Mouse (Mus musculus) adrenal gland, postnatal 36 days (tissue): ENCODE data around the gene Mfsd6. TPM values are rescaled to one million over a fixed set of nuclear protein-coding genes. Genes with fewer than 3 reads are reported as not detected.

ENCODE experiments used
- DNase-seq, 2 experiments: peaks; one replicate each; pipeline ENCODE4 v3.0.0; 2021; ENCODE audit warnings: mixed read lengths in 1 of 2
- long read RNA-seq, 2 experiments: library from polyadenylated mRNA; stranded (forward); transcript quantifications; one replicate each; pipeline ENCODE4 v2.0.0; 2021; ENCODE audit warnings: borderline sequencing depth in 2 of 2
- total RNA-seq, 2 experiments: library from RNA; stranded (reverse); gene quantifications; 2 replicates each; pipeline ENCODE4 v1.2.3; 2021

The Mfsd6 gene
- 10 to 100 TPM; 16.6 to 17.0 TPM for total RNA-seq
- long read RNA-seq, experiment 1, full-length matches to known transcripts: 5 of 18 reads
- long read RNA-seq, experiment 1, partial matches to known transcripts: 10 of 18 reads
- long read RNA-seq, experiment 1, other reads (novel, unspliced or antisense): 3 of 18 reads
- long read RNA-seq, experiment 2, full-length matches to known transcripts: 4 of 5 reads
- long read RNA-seq, experiment 2, partial matches to known transcripts: 0 of 5 reads
- long read RNA-seq, experiment 2, other reads (novel, unspliced or antisense): 1 of 5 reads

- peak; percentile 60 to 73 for DNase-seq
Observed at GRCm38 (mm10) chr1:52727056-52727900, at the start of gene Mfsd6. Gene Mfsd6, minus strand, starts transcription at chr1:52727462.

GRCm38 (mm10) chr1:52765176-52766111, 38.2 kb upstream of the Mfsd6 start:
- DNase-seq: peak; percentile 59 to 61

- DNase-seq: peak in 1 of 2 experiments; percentile 12
Observed at GRCm38 (mm10) chr1:52763894-52764809, 36.9 kb upstream of the Mfsd6 start.

DNA sequence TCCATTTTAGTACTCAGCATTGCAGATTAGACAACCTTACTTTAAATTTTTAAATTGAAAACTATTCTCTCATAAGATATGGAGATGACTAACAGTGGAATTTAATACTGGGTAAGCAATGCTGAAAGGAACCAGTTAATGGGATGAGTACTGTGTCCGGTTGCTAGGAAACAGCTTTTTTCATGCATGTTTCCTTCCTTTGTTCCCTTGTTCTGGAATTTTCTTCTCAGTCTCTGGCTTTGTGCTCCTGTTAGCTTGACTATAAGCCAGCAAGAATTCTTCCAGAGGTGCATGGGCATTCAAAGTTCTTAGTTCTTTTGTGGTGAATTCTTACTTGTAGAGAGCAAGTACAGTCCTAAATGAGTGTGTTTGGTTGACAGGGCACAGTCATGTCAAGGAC, 30.9 kb upstream of the Mfsd6 start:
- DNase-seq: no peak

- DNase-seq: no peak
Observed at GRCm38 (mm10) chr1:52754331-52754730, 27.1 kb upstream of the Mfsd6 start.

DNA sequence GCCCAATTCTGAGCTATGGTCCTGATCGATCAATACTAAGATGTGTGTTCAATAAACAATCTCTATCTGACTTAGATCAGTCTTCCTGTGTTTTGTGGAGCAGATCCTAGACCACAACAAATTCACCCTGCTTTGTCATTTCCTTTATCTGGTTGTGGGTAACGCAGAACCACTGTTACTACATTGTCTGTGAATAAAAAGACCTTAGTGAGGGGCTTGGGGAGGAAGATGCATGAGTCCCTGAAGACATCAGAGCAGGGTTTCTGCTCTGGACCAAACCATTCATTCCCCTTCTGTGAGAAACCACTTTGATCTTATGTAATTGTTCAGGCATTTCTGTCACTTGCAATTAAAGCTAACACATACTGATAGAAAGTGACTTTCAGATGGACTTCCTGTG, 26.6 kb upstream of the Mfsd6 start:
- no peak for DNase-seq

DNA sequence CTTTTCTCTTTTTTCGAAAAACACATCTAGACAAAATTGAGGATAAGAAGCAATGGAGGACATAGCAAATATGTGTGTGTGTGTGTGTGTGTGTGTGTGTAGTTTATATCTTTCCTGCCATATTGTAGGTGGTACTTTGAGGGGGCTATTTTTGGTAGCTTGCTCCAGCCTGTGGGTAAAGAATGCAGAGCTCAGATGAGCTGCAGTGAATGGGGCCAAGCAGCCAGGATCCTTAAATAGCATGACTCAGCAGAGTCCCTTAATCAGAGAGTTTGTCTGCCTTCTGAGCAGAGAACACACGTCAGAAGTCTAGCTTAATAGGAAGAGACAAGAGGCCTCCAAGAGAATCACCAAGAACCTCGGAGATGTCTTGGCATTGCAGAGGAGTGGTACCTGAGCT, 25.4 kb upstream of the Mfsd6 start:
- peak in 1 of 2 experiments; percentile 4 for DNase-seq

- DNase-seq: no peak
Observed at GRCm38 (mm10) chr1:52751634-52752033, 24.4 kb upstream of the Mfsd6 start.

DNA sequence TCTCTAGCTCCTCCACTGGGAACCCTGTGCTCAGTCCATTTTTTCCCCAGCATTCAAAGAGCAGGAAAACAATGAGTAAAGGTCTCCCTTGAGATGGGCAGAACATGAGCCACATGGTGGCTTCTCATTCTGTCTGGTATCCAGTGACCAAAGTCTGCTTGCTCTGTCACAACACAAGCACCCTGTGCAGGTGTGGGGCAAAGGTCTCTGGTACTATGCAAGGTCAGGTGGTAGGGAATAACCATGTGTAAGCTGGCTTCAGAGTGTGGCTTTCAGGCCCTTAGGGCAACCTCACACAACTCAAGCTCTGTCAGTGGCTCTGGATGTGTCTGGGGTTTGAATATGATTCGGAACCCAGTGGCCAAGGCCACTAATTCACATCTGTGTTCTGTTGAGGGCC, 22.7 kb upstream of the Mfsd6 start:
- no peak for DNase-seq

DNA sequence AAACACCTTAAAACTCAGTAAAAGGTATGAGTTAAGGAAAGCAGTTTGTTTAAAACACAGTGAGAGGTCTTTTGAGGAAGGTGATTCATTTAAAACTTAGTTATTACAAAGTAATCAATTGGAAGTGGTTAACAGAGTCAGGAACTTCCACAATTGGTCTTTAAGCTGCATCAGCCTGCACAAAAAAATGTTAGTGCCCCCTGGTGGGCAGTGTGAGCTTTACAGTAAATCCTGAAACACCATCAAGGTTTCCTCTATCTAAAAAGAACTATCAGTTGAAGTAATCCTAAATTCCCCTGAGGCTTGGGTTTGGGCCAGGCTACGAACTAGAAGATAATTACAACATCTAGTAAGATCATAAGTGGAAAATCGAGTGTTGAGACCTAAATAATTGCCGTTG, 21.0 kb upstream of the Mfsd6 start:
- peak; percentile 69 to 81 for DNase-seq

DNA sequence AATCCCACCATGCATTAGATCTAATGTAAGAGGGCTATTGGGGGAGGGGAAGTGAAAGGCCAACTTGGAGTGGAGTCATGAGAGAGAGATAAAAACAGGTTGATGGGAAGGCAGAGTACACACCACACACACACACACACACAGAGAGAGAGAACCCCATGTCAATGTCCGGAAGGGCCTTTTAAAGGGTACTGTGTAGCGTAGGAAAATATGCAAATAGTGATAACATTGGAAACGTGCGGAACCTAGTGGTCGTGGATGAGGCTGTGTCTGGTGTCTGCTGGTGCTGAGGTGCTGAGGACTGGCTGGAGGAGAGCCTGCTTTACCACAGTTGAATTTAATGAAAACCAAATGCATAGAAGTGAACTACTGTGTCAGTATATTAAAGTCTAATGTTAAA, 15.3 kb upstream of the Mfsd6 start:
- DNase-seq: no peak

DNA sequence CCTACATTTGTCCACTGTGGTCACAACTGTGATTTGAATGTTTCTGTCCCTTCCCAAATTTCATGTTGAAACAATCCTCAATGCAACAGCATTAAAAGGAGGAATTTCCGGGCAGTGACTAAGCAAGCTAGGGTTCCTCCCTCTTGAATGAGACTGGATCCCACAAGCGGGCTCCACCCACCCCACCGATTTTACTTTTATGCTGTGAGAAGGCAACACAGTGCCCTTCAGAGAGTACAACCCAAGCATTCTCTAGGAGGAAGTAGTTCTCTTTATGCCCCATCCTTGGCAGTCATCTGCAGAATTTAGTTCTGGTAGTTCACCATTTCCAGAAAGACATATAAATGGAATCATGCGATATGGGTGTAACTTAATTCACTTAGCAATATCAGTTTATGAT, 6.9 kb upstream of the Mfsd6 start:
- DNase-seq: no peak

- DNase-seq: no peak
Observed at GRCm38 (mm10) chr1:52730258-52730657, 3.0 kb upstream of the Mfsd6 start.

GRCm38 (mm10) chr1:52728857-52729489, 1.7 kb upstream of the Mfsd6 start:
- DNase-seq: no peak

GRCm38 (mm10) chr1:52726371-52727055, 749 bp downstream of the Mfsd6 start:
- DNase-seq: peak; percentile 62 to 63

- no peak for DNase-seq
Observed at GRCm38 (mm10) chr1:52722586-52722985, 4.7 kb downstream of the Mfsd6 start.

GRCm38 (mm10) chr1:52719096-52719495, 8.2 kb downstream of the Mfsd6 start:
- peak in 1 of 2 experiments; percentile 7 for DNase-seq

GRCm38 (mm10) chr1:52718068-52718748, 9.1 kb downstream of the Mfsd6 start:
- DNase-seq: no peak

GRCm38 (mm10) chr1:52714451-52714850, 12.8 kb downstream of the Mfsd6 start:
- no peak for DNase-seq
